Mouse (Mus musculus): ENCODE measurements around the gene Muc4.

DNA sequence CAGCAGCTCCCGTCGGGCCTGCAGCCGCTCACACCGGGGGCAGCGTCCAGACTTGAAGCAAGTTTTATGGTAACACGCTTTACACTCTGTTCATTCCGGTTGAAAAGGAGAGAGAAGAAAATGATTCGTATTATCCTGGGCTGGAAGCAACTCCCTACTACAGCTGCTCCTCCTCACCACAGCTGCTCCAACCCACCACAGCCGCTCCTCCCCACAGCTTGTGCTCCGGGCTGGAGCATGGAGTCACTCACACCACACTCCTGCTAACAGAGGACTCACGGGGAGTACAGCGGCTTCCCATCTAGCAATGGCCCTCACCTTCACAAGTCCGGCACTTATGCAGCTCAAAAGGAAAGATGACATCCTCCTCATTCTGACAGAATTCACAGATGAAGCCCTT lies 88.4 kb downstream of the Muc4 start:
- no peak for TF ChIP-seq CTCF (IDR thresholded peaks at IDR 0.05; ENCODE audit: low read depth, low read length)
- no peak for TF ChIP-seq TAL1 (conservative IDR thresholded peaks at IDR 0.05; ENCODE audit: low read depth, low read length)
- TF ChIP-seq POLR2AphosphoS5 (IDR thresholded peaks at IDR 0.05; ENCODE audit: insufficient replicate concordance, low read depth, low read length): no peak
- no peak for TF ChIP-seq GATA1 (IDR thresholded peaks at IDR 0.05; ENCODE audit: borderline replicate concordance, low read length)
- no peak for TF ChIP-seq GATA2 (IDR thresholded peaks at IDR 0.05; ENCODE audit: borderline replicate concordance, low read depth, low read length)

All from G1E (cell line).